In the genomic region with DNA sequence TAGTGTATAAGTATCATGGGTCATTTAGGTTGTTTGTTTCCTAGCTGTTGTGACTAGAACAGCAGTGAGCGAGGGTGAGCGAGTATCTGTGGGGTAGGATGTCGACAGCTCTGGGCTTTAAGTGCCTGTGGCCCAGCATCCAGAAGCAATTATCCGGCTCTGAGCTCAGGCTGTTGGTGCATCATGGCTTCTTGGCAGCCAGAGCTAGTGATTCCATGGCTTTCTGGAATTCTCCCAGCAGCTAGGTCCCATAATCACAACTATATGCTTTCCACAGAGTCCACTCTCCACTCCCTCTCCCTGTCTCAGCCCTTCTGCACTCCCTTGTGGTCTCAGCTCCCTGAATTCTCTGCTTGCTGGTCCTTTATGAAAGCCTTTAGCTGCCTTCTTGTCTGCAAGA, we compare ENCODE assay signal across 23 mouse cellular contexts.
DNase-seq lines count a peak whose midpoint lies in the region; ATAC-seq lines count a peak whose summit lies in the region.
"Had no signal": no experiment of that assay in that cellular context is flagged by ENCODE, and none has a peak within 500 bp of the region (broad histone marks: within the 10 kb centered on the region; RNA-seq: fewer than 3 reads in every experiment).

No protein-coding gene starts in this region.

- intact Hi-C loops in gastrocnemius, postnatal 36 days (cut with DNase I), result no loop called here

- H3K36me3 ChIP-seq in forebrain, embryonic 14.5 days (ENCODE audit: control insufficient read depth, insufficient read depth, low read length), result no peaks in the 10 kb centered on the region
- H3K36me3 ChIP-seq in forebrain, embryonic 16.5 days (ENCODE audit: control insufficient read depth, insufficient read depth), result no peaks in the 10 kb centered on the region
- H3K36me3 ChIP-seq: embryonic facial prominence, embryonic 12.5 days; forebrain, embryonic 12.5 days; G1E; heart, embryonic 10.5 days; hindbrain, embryonic 12.5 days; hindbrain, embryonic 15.5 days had no signal

- H3K9ac ChIP-seq in forebrain, embryonic 14.5 days (ENCODE audit: low read length), result no peak overlapping the region
- H3K9ac ChIP-seq in forebrain, embryonic 16.5 days (replicated peaks; ENCODE audit: low read depth, low read length), result no peak overlapping the region
- H3K9ac ChIP-seq: embryonic facial prominence, embryonic 12.5 days; forebrain, embryonic 12.5 days; hindbrain, embryonic 12.5 days; hindbrain, embryonic 15.5 days had no signal

- no peak overlapping the region for H3K27ac ChIP-seq in forebrain, embryonic 14.5 days (ENCODE audit: low read depth, low read length)
- no peak overlapping the region for H3K27ac ChIP-seq in forebrain, embryonic 16.5 days (ENCODE audit: low read length)
- H3K27ac ChIP-seq: embryonic facial prominence, embryonic 12.5 days; forebrain, embryonic 12.5 days; heart, embryonic 10.5 days; hindbrain, embryonic 12.5 days; hindbrain, embryonic 15.5 days had no signal

- no peaks in the 10 kb centered on the region for H3K9me3 ChIP-seq in forebrain, embryonic 14.5 days (replicated peaks; ENCODE audit: control insufficient read depth, low read length)
- no peaks in the 10 kb centered on the region for H3K9me3 ChIP-seq in forebrain, embryonic 16.5 days (ENCODE audit: control insufficient read depth, low read length)
- H3K9me3 ChIP-seq: embryonic facial prominence, embryonic 12.5 days; forebrain, embryonic 12.5 days; heart, embryonic 10.5 days; hindbrain, embryonic 12.5 days; hindbrain, embryonic 15.5 days had no signal

- 80% methylated on average over 4 of the region's 4 CpGs for WGBS in forebrain, embryonic 14.5 days
- WGBS in forebrain, embryonic 16.5 days, result 73% methylated on average over 4 of the region's 4 CpGs

- H3K27me3 ChIP-seq in forebrain, embryonic 14.5 days (replicated peaks; ENCODE audit: control insufficient read depth, insufficient read depth, low read length), result no peaks in the 10 kb centered on the region
- no peaks in the 10 kb centered on the region for H3K27me3 ChIP-seq in forebrain, embryonic 16.5 days (replicated peaks; ENCODE audit: control insufficient read depth, insufficient read depth, low read length)
- H3K27me3 ChIP-seq: CH12.LX; embryonic facial prominence, embryonic 12.5 days; forebrain, embryonic 12.5 days; hindbrain, embryonic 12.5 days; hindbrain, embryonic 15.5 days had no signal

- no peak for ATAC-seq in cerebellum, adult (ENCODE audit: insufficient number of reproducible peaks, low FRiP score, low TSS enrichment)
- ATAC-seq in forebrain, embryonic 14.5 days, result no peak
- no peak for ATAC-seq in forebrain, embryonic 16.5 days
- ATAC-seq: intestine, postnatal 0 days had no signal

- no peaks in the 10 kb centered on the region for H3K4me1 ChIP-seq in forebrain, embryonic 14.5 days (ENCODE audit: control insufficient read depth, insufficient read depth, low read length)
- H3K4me1 ChIP-seq in forebrain, embryonic 16.5 days (replicated peaks; ENCODE audit: control insufficient read depth, insufficient read depth, low read length), result no peaks in the 10 kb centered on the region
- H3K4me1 ChIP-seq: embryonic facial prominence, embryonic 12.5 days; forebrain, embryonic 12.5 days; hindbrain, embryonic 15.5 days had no signal

- no peak overlapping the region for H3K4me2 ChIP-seq in forebrain, embryonic 14.5 days (ENCODE audit: low read length)
- H3K4me2 ChIP-seq in forebrain, embryonic 16.5 days (ENCODE audit: low read length), result no peak overlapping the region
- H3K4me2 ChIP-seq: embryonic facial prominence, embryonic 12.5 days; forebrain, embryonic 12.5 days; hindbrain, embryonic 12.5 days; hindbrain, embryonic 15.5 days had no signal

- peak; percentile 36 to 44 for DNase-seq in cerebellum, postnatal 10 days
- peak; percentile 4 for DNase-seq in forebrain, embryonic 14.5 days (ENCODE audit: low spot score)
- peak; percentile 60 for DNase-seq in 3T3-L1 (ENCODE audit: low read depth, low spot score)
- DNase-seq in gastrocnemius, postnatal 36 days, result no peak
- DNase-seq: adrenal gland, adult 2 months; adrenal gland, postnatal 14 days; B cell, adult 2 months; cerebellum, adult 18-20 months; cerebellum, adult 9-11 months; gastrocnemius, postnatal 10 days; heart, adult 18-20 months; kidney, adult 2 months had no signal

- no peak overlapping the region for H3K4me3 ChIP-seq in forebrain, embryonic 14.5 days (ENCODE audit: low read depth, low read length)
- no peak overlapping the region for H3K4me3 ChIP-seq in forebrain, embryonic 16.5 days (replicated peaks; ENCODE audit: low read length)
- H3K4me3 ChIP-seq: embryonic facial prominence, embryonic 12.5 days; erythroblast, embryonic 14.5 days; forebrain, embryonic 12.5 days; heart, embryonic 10.5 days; hindbrain, embryonic 12.5 days; hindbrain, embryonic 15.5 days had no signal

Comparison
In these comparisons a context has a peak if more than half of its experiments do, and no peak if none do; other contexts are left out.
1. DNase-seq: peak in cerebellum, postnatal 10 days (2 of 2), forebrain, embryonic 14.5 days (single experiment) and 3T3-L1 (single experiment); none in gastrocnemius, postnatal 36 days (0 of 2).